Mouse (Mus musculus) C2C12 (cell line): ENCODE results near the gene Dok1.

Source experiments
- CEBPB ChIP-seq: IDR thresholded peaks from one replicate; pipeline ENCODE4 v1.6.1; 2011; ENCODE audit warnings: low read depth, mild to moderate bottlenecking, control low read depth, moderate library complexity
- CTCF ChIP-seq: IDR thresholded peaks from one replicate; pipeline ENCODE4 v1.5.1; 2011; ENCODE audit not compliant: control insufficient read depth, insufficient read depth, insufficient read length
- USF1 ChIP-seq: IDR thresholded peaks from one replicate; pipeline ENCODE4 v1.6.1; 2011; ENCODE audit warnings: low read depth, mild to moderate bottlenecking, control low read depth, moderate library complexity

DNA sequence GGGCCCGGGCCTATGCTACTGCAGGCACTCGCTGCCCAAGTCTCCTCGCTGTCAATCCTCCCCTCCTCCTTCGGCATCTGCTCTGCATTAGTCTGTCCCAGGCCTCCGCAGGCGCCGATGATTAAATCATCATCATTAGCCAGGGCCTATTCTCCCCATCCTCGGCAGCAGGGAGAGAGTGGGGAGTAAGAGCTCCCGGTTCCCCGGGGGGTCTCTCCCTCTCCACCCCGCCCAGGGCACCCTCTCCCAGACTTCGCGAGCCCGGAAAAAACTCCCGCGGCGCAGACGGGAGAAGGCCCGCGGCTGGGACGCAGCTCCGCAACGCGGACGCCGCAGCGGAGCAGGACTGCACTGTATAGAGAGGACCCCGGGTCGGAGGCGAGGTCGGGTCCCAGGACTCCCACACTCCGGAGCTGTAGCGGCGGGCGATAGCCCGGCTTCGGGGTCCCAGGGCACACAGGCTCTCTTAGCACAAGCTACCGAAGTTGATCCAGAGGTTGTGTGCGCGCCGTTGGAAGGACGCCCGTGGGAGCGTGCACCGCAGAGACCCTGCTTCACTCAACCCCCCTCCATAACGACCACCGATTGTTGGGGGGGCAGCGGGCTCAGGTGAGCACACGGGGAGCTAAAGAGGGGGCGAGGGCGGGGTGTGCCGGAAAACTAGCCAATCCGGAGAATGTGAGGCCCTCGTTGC is 44.5 kb upstream of the Dok1 start, which contains the start of gene Pcgf1:
- no peak for TF ChIP-seq CTCF
- no peak for TF ChIP-seq USF1
- TF ChIP-seq CEBPB = no peak
